Mouse (Mus musculus) spleen, adult 12 weeks (tissue): Measurements from ENCODE around the gene Inhbc.

Source experiments
- DNase-seq: peaks from one replicate; pipeline ENCODE4 v3.0.0; 2022; ENCODE audit warnings: low spot score

The Inhbc gene

DNA sequence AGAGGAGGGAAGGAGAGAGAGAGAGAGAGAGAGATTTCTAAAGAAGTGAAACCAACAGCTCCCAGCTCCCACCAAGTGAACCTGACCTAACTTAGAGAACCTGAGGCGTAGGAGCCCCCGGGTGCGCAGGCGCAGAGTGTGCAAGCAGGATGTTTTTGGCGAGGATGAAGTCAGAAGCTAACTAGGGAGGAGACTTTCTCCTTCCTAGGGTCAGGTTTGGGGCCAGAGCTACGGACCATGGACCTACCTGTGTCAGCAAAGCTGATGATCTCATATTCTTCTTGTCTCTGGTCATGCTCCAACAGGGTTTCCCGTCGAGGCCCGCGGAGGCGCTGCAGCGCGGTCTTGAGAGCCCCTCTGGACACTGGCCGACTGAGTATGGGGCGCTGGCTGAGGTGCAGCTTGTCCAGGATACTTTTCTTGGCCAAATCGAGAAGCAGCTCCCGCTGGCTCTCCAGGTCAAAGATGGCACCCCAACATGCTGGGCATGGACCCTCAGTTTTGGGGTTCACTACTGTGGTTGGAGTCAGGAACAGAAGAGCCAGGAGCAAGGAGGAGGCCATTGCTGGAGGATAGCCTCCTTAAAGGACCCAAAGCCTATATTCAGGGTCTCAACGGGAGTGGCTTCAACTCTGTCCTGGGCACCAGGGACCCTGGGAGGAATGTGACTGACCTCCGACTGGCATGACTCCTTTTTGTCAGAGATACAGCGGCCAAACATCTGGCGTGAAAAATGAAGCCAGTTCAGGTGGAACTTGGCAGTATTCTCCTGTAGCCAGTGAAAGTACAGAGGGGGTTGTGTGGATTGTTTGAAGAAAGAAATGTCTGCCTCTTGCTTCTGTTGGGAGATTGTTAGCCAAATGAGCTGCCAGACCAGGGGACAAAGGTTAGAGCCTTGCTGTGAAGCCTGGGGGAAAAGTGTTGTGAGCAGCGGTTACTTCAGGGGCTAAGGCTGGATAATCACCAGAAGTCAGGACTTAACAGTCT is at the start of gene Inhbc:
Gene Inhbc (minus strand): TSS at position 598 of the 987 bp plus-strand sequence.
- no peak for DNase-seq

DNA sequence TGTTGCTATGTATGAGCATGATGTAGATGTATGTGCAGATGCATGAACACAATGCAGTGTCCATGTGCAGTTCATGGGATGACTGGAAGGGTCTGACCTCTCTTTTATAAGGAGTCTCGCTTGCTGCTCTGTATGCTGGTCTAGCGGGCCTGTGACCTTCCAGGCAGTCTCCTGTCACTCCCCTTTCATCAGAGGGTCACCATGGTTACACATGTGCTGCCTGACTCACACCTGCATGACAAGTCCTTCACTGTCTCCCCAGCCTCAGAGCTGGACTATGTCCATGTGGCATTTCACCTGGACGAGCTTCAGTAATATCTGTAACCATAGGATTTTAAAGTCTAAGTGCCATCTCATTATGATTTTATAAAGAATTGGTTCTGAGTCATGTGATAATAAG is 43.9 kb upstream of the Inhbc start:
- no peak for DNase-seq

DNA sequence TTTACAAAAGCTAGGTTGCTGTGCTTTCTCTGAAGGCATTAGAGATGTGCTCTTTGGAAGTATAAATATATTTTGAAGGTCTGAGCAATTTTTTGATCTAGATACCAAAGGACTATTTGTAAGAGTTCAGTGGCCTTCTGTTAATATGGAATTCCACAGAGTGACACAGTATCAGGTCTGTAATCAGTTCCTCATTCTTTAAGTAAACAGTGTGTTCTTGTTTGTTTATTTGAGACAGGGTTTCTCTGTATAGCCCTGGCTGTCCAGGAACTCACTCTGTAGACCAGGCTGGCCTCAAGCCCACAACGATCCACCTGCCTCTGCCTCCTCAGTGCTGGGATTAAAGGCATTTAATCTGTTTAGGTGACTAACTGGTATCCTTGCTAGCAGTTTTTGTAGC is 43.4 kb upstream of the Inhbc start:
- DNase-seq = no peak

DNA sequence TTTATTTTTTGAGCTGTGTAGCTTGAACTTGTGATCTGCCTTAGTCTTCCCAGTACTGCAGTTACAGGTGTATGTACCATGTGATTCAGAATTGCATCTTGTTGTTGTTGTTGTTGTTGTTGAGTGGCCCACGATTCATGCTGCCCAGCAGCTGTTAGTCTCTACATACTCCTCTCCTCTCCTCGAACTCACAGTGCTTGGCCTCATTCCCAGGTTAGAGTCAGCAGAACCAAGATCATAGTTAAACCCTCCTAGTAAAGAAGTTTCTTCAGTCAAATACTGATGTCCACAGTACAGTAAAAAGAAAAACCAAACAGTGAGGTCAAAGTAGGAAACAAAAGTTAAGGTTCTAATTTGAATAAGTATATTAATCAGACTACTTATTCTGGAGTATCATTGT is 42.5 kb upstream of the Inhbc start:
- DNase-seq = no peak

DNA sequence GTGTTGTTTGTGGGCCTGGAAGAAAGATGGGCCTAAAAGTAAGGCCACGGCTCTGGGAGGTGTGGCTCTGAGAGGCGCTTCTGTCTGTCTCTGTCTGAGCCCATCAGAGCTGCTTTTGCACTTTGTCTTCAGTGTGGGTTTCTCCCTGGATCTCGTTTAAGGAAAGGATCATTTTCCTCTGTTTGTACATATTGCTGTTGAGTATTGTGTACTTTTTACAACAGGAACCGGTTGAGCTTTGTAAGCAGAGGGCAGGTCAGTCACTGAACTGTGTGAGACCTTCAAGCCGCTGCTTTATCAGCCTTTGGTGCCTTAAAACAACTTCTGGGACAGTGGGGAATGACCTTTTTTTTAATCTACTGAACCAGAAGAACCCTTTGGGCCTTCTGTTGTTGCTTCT is 41.9 kb upstream of the Inhbc start:
- no peak for DNase-seq

DNA sequence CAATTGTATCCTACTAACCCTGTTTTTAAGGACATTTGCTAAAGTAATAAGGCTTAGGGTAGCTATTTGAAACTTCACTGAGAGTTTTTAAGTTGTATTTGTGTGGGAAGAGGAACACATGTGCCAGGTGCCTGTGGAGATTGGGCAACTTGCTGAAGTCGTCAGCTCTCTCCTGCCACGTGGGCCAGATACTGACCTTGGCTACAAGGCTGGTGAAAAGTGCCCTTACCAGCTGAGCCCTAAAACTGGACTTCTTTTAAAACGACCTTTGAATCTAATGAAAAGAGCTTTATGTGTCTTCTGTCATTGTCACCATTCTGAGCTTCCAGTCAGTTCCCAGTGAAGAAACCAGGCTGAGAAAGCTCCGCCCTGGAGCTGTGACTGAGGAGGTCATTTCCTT is 37.2 kb upstream of the Inhbc start:
- no peak for DNase-seq

DNA sequence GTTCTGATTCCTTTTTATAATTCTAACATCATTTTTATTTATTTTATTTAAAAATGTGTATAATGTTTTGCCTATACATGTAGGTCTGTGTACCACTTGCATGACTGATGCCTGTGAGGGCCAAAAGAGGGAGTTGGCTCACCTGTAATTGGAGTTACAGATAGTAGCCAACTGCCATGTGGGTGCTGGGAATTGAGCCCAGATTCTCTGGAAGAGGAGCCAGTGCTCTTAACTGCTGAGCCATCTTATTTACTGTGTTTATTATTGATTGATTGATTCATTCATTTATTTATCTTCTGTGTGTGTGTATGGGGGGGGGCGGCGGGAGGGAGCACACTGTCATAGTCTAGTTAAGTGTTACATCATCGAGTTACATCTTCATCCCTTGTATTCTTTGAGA is 34.5 kb upstream of the Inhbc start:
- no peak for DNase-seq

DNA sequence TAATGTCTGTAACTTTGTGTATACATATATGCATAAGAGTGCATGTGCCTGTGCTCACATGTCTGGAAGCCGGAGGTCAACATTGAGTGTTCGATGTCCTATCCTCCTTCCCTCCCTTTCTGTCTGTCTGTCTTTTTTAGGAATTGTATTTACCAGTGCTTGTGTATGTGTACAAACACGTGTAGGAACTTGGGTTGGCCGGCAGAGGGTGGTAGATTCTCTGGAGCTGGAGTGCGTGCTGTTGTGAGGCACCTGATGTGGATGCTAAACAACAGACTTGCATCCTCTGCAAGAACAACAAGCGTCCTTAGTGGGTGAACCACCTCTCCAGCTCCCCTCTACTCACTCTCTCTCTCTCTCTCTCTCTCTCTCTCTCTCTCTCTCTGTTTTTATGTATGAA is 21.5 kb upstream of the Inhbc start:
- no peak for DNase-seq

DNA sequence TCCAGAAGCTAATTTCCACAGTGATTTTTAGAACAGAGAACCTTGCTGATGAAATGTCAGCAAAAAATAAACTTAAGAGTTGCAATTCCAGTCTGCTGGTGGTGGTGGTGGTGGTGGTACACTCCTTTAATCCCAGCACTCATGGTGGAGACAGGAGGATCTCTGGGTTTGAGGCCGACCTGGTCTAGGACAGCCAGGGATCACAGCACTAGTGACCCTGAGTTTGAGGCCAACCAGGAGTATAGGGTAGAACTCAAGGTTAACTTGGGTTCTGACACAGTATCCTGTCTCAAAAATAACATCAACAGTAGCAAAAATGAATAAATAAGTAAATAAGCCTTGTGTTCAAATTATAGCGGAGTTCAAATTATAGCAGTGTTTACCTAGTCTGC is 11.5 kb upstream of the Inhbc start:
- DNase-seq = no peak

DNA sequence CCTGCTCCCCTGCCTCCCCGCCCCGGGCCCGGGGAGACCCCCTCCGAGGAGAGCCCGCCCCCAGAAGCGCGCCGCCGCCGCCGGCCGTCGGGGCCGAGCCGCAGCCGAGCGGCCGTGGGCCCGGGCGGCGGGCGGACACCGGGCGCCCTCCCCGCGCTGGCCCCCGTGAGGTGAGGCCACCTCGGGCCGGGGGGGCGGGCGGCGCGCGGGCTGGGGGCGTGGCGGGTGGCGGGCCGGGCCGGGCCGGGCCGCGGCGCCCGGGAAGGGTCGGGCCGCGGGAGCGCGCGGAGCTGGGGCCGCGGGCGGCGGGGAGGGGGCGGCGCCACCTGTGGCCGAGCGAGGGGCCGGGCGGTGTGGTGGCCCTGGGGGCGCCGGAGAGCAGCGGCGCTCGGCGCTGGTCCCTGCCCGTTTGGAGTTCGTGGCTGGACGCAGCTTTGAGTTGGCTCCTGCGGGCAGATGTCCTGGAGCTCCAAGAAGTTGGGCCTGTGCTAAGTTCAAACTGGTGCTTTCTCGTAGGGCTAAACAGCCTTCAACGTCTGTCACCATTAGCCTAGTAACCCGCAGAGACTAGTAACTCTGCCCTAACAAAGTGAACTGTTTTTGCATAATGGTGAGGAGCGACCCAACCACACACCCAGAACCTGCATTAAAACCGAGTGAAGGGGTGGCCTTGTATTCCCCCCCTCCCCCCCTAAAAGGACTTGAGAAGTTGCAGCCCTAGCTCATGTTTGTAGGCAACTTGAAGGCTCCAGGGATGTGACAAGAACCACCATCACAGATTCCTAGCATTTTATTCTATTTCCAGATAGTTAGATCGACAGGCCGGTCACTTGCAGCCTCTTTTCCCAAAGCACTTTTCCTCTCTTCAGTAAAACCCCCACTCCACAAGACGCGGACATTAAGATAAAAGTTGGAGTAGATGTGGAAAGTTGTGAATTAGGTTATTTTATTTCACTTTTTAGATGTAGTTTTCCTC is 10.8 kb upstream of the Inhbc start:
- DNase-seq = peak; percentile 40

DNA sequence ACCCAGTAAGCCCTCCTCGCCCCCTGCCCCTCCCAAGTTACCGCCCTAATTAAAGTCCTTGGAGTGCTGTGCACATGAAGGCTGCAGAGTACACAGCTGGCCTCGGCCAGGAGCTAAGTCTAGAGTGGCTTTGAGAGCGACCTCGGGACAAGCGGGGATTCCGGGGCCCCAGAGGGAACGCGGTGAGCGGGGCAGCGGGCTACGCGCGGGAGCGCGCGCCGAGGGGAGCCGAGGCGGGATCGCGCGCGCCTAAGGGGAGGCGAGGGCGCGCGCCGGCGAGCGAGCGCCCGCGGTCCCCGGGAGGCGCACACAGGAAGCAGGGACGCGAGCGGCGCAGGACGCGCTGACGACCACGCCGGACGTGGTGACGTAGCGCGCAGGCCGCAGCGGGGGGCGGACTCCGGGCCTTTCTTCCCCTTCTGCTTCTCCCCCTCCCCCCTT is 10.0 kb upstream of the Inhbc start, which contains the start of gene R3hdm2:
Gene R3hdm2 (plus strand): TSS at position 77 of the 441 bp plus-strand sequence.
- peak; percentile 79 for DNase-seq

DNA sequence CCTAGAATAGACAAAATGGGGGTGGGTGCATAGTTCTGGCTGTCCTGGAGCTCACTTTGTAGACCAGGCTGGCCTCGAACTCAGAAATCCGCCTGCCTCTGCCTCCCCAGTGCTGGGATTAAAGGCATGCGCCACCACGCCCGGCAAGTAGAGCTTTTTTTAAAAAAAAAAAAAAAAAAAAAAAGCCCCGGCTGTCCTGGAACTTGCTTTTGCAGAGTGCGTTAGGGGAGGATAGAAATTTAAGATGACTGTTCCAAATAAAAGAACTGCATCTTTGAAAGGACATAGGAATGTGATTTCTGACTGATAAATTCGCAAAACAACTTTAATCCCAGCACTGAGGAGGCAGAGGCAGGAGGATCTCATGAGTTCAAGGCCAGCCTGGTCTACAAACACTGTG is 9.4 kb upstream of the Inhbc start:
- DNase-seq = no peak

DNA sequence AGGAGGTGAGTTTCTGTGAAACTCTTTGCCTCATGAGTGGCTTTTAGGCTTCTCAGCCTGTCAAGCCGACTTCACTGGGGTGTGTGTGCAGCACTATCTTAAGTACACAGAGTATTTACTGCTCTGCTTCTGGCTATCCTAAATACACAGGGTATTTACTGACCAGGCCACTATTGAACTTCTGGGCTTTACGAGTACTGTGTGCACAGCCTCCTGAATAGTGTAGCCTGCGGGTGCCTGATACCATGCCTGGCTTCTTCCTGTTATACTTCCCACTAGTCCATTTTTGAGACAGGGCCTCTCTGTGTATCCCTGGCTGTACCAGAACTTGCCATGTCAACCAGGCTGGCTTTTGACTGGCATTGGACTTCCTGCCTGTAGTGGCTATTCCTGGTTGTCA is 7.5 kb upstream of the Inhbc start:
- no peak for DNase-seq

DNA sequence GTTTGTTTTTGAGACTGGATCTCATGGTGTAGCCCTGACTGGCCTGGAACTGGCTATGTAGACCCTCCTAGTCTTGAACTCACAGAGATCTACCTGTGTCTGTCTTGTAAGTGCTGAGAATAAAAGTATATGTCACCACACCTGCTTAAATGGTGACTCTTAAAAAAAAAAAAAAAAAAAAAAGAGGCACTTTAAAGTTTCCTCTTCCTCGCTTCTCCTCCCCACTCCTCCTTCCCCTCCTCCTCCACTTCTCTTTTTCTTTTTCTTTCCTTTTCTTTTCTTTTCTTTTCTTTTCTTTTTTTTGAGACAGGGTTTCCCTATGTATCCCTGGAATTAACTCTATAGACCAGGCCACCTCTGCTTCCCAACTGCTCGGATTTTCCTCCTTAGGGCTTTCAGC is 792 bp upstream of the Inhbc start:
- DNase-seq = no peak

DNA sequence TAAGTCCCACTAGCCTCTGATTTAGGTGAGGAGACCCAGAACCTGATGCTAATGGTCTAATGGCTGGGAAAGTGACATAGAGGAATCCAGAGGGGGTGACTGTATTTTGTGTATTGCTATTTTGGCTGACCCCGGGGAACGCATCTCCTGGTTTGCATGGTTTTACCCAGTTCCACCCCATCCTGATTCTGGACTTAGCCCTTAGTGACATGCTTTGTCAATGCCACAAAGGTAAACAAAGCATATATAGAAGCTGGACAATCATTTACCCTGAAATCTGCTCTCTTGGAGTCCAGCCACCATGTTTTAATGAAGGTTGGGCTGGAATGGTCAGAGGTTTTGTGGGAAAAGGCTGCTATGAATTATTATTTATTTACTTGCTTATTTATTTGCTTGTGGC is 2.0 kb downstream of the Inhbc start:
- no peak for DNase-seq

DNA sequence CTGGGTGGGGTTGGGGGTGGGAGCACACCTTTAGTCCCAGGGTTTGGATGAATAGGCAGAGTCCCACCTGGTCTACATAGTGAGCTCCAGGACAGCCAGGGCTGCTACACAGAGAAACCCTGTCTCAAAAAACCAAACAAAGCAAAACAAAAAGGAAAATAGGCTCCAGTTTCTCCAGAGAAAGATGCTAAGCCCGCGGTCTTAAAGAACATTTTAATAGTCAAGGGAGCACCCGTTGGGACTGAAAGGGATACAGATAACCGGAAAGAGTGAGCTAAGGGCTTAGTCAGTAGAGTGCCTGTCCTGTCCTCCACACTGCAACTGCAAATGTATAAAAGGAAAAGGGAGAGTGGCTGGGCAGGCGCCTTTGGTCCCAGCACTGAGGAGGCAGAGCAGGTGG is 3.1 kb downstream of the Inhbc start:
- DNase-seq = no peak

DNA sequence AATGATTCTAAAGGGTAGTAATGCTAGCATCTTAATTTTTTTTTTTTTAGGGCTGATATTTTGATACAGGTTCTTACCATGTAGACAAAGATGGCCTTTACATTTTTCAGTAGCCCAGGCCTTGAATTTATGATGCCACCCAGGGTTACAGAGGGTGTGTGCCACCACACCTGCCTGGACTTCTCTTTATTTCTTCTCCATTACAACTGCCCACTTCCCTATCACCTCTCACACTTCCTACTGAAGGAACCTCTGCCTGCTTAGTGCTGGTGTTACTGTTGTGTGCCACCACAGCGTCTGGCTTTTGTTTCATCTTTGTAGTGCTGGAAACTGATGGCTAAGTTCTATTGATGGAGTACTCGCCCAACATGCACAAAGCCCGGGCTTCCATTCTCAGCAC is 9.5 kb downstream of the Inhbc start:
- DNase-seq = no peak

DNA sequence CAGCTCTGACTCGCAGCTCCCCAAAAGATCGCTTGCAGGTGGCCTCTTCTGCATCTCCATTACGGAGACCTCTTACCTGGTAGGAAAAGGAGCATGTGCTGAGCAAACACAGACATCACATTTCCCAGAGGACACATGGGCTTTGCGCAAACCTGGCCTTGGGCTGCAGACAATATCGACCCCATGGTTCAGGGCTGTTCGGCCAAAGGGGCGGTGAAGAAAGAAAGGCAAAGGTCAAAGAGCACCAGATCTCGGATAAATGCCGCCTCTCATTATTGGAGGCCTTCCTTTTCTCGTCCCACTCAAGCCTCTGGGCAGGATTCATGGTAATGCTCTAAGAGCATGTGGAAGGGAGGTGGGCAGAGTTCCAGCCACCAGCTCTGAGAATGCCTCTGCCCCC is 14.9 kb downstream of the Inhbc start:
- DNase-seq = no peak

DNA sequence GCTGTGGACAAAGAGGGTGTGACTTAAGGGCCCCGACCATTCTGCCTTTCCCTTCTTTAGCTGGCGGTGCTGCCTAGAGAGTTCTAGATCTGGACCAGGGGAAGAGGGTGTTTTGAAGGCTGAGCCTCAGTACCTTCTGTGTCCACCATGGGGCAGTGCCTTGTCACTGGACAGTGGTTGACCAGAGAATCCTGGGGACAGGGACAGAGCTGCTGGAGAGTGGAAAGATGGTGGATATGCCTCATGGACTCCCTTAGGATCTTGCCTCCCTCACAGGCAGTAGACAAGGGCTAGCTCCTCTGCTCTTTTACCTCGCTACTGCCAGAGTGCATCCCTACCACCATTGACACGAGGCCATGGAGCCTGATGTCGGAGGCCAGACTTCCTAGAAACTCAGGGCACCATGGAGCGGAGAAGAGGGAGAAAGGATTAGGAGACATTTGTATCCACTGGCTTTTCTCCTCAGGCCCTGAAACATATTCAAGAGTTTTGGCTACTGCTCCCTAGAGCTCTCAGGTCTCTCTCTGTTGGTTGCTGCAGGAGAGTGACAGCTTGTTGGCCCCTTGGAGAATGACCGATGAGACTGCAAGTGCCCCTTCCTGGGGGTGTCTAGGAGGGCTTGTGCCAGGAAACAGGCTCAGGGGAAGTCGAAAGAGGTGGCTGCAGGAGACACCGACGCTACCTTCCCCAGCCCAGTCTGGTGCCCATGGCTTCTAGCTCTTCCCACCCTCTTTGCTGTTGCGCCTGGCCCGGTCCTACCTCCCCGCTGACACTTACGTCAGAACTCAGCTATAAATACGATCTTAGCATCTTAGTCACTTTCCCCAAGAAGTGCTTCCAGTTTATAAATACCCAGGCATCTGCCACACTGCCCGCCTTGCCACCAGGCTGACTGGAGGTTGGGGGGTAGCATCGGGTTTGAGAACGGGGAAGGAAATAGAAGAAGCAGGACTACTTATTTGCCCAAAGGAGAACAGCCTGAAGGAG is 16.0 kb downstream of the Inhbc start, which contains the start of gene Inhbe:
Gene Inhbe (minus strand): TSS at position 503 of the 987 bp plus-strand sequence.
- DNase-seq = no peak

DNA sequence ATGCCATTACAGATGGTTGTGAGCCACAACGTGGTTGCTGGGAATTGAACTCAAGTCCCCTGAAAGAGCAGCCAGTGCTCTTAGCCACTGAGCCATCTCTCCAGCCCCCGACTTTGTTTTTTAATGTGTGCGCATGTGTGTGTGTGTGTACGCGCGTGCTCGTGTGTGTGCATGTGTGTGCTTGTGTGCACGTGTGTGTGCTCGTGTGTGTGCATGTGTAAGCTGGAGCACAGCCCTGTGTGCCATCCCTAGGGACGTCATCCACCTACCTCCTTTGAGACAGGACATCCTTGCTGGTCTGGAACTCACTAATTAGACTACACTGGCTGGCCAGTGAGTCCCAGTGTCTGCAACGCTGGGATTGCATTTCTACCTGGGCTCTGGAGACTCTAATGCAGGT is 17.5 kb downstream of the Inhbc start:
- DNase-seq = no peak

DNA sequence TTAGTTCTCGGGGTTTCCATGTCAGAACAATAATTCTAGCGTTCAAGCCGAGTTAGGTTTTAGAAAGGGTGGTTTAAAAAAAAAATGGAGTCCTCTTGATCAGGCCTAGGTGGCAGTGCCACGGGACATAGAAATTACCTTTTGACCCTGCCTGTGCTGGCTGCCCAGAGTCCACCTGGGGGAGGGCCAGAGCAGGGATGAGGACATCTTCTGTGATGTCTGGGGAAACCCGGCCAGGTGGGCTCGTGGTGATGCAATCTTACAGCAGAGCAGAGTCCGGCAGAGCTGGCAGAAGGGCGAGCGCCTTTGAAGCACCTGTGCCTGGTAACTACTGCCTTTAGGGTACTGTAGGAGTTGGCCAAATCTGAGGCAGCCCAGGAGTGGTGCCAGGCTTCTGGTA is 18.0 kb downstream of the Inhbc start:
- no peak for DNase-seq
